Mouse (Mus musculus) left cerebral cortex, postnatal 14 days (tissue): Measurements from ENCODE around the gene G2e3. TPM values are rescaled to one million over a fixed set of nuclear protein-coding genes. Genes with fewer than 3 reads are reported as not detected.

ENCODE experiments used
- DNase-seq, 2 experiments: peaks; one replicate each; pipeline ENCODE4 v3.0.0; 2021 to 2022; ENCODE audit warnings: low spot score in 2 of 2, mixed read lengths in 1 of 2
- intact Hi-C: fragments of 180-260 bp; cut with DNase I; formaldehyde crosslinking; loops from one replicate; pipeline ENCODE4 v1.15.1; 2025
- long read RNA-seq, 2 experiments: library from polyadenylated mRNA; stranded (forward); transcript quantifications; one replicate each; pipeline ENCODE4 v2.0.0; 2021
- total RNA-seq, 2 experiments: library from RNA; stranded (reverse); gene quantifications; 2 replicates each; pipeline ENCODE4 v1.2.3; 2021

Gene G2e3
- total RNA-seq: 1 to 10 TPM; 8.7 to 9.0 TPM
- long read RNA-seq, experiment 1, full-length matches to known transcripts: 4 of 6 reads
- long read RNA-seq, experiment 1, partial matches to known transcripts: 0 of 6 reads
- long read RNA-seq, experiment 1, other reads (novel, unspliced or antisense): 2 of 6 reads
- long read RNA-seq, experiment 2, full-length matches to known transcripts: 2 of 5 reads
- long read RNA-seq, experiment 2, partial matches to known transcripts: 1 of 5 reads
- long read RNA-seq, experiment 2, other reads (novel, unspliced or antisense): 2 of 5 reads

DNA sequence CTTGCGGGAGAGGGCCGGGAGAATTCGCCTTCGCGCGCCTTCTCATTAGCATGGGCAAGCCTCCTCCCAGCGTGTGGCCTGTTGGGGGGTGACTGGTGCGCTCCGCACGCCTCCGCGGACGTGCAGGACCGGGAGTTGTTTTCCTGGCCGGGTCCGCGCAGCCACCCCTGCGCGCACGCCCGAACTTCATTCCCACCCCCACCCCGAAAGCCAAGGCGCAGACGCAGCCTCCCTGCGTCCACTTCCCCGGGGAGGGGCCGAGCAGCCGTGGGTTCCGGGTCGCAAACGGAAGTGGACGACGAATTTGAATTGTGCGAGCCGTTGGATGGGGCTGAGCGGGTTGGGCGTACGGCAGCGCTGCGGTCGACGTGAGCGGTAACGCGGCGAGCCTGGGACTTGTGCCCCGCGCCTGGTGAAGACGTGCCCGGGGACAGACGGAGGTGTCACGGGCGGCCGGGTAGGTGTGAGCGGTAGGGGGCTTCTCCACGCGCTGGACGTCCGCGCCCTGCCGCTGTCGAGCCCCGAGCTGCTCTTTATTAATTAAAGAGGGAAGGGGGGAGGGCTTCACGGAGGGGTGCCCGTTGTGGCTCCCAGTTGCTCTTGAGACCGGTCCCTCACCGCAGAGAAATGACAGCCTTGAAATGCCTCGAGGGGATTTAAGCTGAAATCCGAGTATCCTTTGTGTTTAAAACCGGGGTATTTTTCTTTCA, at the start of gene G2e3:
Gene G2e3 (plus strand): TSS at position 74 of the 710 bp plus-strand sequence.
- DNase-seq: peak; percentile 69 to 82
- intact Hi-C loops: loop anchor here (10.0 kb wide), 1 partner anchor 1973 kb away; no protein-coding TSS in a partner anchor

DNA sequence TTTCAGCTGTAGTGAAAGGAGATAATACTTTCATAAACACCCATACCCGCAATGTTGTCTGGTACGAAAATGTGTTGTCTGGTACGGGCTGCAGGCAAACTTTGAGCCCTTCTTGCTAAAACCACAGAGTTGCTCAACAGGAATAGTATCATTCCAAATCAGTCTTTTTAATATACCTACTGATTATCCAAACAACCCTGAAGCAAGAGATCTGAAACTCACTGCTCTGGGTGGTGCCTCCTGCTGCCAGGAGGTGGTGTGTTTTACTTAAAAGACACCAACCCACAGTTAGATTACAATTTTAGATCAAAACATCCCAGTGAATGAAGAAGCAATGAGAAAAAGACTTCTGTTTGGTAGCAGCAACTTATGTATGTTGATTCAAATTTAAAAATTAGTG, 24.3 kb upstream of the G2e3 start:
- intact Hi-C loops: no loop called here
- no peak for DNase-seq

DNA sequence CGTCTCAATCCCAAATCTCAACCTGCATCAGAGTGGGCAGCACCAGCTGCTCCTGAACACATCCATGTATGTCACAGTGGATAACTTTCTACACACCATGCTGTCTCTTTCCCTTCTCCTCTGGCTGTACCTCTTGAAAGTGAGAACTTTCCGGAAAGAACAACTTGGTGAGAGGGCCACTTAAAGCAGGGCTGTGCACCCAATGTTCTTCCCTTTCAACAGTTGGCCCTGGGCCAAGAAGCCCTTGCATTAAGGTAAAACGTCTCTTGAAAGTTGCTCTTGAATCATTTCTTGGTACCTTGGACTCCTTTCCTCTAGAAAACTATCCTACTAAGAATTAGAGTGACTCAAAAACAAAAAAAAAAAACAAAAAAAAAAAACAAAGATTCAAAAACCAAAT, 21.0 kb upstream of the G2e3 start:
- DNase-seq: no peak
- intact Hi-C loops: no loop called here

DNA sequence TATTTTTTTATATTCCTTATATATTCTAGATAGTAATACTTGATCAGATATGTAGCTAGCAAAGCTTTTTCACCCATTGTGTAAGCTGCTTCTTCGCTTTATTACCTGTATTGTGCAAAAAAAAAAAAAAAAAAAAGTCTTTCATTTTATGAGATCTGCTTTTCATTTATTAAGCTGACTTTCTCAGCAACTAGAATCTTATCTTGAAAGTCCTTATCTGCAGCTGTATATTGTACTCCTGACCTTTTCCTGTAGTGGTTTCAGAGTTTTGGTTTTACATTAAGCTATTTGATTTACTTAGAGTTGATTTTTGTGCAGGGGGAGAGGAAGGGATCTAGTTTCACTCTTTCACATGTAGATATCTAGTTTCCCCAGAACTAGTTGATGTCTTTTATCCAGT, 10.8 kb upstream of the G2e3 start:
- intact Hi-C loops: no loop called here
- no peak for DNase-seq

DNA sequence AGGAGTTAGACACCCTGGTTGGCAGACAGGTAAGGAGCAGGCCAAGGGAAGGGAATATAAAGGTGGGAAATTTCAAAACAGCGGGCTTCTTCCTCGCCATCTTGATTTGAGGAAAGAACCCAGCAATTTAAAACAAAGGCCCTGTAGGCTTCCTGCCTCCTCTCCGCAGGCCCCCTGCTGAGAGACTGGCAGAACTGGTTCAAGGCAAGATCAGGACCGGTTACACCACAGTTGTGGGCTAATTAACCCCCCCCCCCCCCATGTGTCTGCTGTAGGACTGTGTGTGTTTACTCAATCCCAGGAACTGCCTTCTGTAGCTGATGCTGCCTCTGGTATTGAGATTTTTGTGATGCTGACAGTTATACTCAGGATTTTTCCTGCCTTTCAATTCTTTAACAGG, 1.7 kb upstream of the G2e3 start:
- no peak for DNase-seq
- intact Hi-C loops: loop anchor here (10.0 kb wide), 1 partner anchor 1971 kb away; no protein-coding TSS in a partner anchor

DNA sequence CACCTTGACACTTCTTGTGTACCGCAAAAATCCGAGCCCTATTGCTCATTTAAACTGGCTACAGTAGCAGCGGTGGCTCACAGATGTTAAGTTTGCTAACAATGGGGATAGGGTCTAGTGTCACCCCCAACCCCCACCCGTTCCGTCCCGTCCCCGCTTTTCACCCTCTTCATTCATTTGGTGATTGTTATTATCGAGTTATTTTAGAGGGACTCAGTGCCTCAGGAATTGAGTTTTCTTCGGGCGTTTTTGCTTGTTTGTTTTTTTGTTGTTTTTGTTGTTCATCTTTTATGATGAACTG, 787 bp downstream of the G2e3 start:
- intact Hi-C loops: loop anchor here (10.0 kb wide), 1 partner anchor 1974 kb away; no protein-coding TSS in a partner anchor
- no peak for DNase-seq

DNA sequence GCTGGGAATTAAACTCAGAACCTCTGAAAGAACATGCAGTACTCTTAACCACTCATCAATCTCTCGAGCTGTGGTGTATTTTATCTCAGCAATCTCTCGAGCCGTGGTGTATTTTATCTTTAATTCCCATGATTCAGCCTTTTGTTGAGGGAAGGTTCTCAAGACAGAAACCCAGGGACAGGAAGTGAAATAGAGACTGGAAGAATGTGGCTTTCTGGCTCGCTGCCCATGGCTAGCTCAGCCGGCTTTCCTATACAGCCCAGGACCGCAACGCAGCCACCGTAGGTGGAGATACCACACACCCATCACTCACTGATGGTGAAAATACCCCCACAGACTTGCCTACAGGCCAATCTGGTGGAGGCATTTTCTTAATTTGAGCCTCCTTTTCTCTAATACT, 7.4 kb downstream of the G2e3 start:
- intact Hi-C loops: no loop called here
- DNase-seq: no peak

DNA sequence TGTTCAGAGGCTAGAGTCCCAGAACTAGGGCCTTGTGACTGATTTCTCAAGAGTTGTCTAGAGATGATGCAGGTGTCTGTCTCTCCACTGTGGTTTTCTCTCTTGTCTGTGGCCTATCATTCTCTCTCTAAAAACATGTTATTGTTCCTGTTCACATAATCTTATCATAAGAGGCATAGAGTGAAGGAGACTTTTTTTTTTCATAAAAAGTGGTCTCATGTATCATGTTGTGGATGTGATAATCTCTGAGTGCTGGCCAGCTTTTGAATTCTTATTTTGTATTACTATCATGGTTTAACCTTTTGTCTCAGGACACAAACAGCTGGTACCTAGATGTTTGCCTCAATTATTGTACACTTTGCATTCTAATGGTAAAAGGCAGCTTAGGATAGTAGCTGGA, 13.4 kb downstream of the G2e3 start:
- intact Hi-C loops: no loop called here
- DNase-seq: no peak

DNA sequence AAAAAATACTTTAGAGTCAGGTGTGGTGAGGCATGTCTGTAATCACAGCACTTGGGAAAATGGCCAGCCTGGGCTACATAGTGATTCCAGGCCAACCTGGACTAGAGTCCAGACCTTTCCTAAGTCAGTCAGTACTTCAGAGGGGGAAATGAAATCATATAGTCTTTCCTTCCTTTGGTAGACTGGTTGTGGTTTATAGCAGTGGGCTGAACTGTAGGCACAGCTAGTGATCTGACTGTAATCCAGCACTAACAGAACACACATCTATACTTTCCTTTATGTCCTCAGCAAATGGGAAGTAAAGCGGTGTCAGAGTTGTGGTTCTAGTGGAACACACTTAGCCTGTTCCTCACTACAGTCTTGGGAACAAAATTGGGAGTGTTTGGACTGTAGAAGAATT, 15.0 kb downstream of the G2e3 start:
- intact Hi-C loops: no loop called here
- DNase-seq: no peak

DNA sequence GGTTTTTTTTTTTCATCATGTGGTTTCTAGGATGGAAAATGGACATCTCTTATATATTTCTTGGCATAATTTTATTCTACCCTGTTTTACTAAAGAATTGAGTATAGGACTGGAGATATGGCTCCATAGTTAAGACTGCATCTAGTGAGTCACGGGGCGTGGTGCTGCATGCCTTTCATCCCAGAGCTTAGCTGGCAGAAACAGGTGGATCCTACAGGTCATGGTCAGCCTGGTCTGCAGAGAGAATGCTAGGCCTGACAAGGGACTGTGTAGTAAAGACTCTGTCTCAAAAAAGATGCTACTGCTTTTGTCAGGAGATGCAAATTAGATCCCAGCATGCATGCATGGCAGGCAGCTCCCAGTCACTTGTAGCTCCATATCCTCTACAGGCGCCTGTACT, 20.6 kb downstream of the G2e3 start:
- no peak for DNase-seq
- intact Hi-C loops: no loop called here

DNA sequence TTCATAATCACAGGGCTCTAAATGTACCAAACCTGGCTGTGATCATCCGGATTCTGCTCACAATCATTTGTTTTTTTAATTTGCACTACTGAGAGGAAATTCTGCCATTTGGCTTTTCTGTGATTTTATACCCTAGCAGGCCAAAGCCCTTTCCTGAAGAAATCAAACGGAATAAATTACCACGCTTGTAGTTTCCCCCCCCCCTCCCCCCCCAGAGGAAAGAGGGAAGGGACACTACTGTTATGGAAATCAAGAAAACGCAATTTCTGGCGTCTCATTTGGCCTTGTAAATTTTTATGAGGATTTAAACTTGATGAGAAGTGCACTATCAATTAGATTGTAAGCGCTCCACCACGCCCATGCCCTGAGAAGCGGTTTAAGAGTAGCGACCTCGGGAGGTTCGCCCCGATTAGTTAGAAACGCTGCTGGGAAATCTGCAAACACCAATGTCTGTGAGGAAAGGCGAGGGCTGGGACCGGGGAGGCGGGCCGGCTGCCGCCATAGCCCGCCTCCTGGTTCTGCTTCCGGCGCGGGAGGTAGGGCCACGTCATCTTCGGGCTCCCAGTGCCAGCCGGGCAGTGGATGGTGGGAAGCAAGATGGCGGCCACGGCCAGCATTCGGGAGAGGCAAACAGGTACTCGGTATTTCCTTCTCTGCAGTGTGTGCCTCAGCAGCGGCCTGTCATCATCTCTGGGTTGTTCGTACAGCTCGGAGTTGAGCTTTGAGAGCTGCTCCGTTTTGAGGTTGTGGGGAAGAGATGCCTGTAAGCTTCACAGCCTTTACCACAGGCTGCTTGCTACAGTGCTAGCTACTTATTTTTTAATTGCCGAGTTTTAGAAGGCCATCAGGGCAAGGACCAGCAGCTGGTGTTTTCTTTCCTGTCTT, 29.4 kb downstream of the G2e3 start, which contains the start of gene Scfd1:
Gene Scfd1 (plus strand): TSS at position 508 of the 885 bp plus-strand sequence.
- intact Hi-C loops: no loop called here
- DNase-seq: peak; percentile 94

DNA sequence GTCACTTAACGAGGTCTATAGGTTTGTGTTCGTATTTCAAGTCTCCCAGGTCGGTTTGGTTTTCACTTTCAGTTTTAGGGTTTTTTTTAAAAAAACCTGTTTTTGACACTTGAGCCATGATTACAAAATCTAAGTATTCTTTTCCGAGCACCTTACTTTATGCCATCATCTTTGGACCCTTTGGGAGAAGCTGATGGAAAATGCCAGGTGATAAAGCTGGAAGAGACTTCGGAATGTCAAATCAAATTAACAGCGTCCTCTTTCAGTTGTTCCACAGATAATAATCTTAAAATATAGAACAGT, 30.0 kb downstream of the G2e3 start:
- DNase-seq: no peak
- intact Hi-C loops: no loop called here

DNA sequence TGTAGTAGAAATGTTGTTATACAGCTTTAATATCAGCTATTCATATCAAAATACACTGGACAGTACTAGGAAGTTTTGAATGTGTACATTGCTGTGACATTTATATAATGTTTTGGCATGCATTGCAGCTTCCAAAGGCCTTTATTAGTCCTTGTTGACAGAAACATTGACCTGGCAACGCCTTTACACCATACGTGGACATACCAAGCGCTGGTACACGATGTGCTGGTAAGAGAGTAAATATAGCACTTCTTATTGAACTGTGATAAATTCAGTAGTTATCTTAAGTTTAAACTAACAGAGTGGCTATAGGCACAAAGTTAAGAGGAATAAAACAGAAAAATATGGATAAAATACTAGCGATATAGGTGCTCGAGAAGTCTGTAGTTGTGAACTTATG, 52.0 kb downstream of the G2e3 start:
- intact Hi-C loops: loop anchor here (10.0 kb wide), 1 partner anchor 365 kb away; no protein-coding TSS in a partner anchor
- DNase-seq: no peak

DNA sequence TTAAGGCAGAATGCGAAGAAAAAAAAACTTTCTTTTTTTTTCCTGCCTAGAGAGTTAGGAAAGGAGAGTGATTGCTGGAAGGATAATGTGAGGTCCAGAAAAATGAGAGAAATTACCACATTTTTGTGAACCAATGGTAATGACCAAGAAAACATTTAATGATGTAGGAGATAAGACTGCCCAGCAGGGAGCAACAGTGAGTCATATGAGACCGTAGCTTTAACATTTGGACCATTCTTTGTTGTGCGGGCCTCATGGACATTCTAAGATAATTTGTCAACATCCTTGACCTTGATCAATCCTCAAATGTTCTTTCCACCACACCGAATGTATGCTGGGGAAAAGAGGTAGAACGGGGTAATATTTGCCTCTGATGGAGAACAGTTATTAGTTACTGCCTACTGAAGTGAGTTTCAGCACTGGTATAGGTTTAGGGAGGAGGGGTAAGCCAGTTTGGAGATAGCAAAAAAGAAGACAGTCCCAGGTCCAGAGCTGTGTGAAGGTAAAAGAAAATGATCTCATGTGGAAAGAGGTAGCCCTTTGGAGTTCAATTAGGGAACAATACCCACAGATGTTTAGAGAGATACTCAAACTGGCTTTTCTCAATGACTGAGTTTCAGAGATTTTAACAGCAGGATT, 54.3 kb downstream of the G2e3 start:
- peak; percentile 32 to 44 for DNase-seq
- intact Hi-C loops: no loop called here

DNA sequence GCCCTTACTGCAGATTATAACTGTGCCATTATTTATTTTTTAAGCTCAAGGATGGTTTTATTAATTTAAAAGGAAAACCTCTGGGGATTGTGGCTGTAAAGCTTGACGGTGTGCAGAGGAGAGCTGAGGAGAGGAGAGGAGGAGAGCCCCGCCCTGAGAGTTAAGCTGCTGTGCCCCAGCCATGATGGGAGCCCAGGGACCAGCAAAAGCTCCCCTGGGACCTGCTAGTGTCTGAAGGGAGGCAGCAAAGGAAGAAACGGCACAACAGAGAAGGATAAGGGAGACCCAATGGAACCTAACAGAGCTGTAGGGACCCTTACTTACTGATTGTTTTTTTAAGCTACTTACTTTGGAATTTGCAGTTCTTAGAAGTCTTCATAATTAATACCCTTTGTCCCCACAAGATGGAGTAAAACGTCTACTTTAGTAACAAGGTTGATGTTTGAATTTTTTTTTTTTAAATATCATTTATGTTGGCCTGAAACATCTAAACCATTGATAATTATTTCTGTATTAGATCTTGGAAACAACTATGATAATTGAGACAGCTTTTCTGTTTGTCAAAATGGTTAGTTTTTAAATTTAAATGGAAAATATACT, 56.2 kb downstream of the G2e3 start:
- intact Hi-C loops: no loop called here
- peak in 1 of 2 experiments; percentile 29 for DNase-seq

DNA sequence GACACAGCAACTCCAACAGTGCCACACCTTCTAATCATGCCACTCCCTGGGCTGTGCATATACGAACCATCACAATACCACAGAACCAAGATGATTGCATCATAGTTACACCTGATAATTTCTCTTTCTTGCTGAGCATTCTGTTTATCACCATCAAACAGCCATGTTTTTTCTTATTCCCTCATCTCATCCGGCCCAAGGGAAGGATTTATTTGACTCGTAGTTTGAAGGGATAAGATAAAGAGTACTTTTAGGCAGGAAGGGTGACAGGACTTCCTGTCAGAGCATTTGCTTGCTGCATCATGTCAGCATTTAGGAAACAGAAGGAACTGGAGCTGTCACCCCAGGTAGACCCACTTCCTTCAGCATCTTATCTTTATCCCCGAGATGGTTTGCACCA, 63.5 kb downstream of the G2e3 start:
- intact Hi-C loops: loop anchor here (10.0 kb wide), 2 partner anchors 203 to 343 kb away; no protein-coding TSS in a partner anchor
- no peak for DNase-seq
